Comparison of ENCODE assay signal across 9 mouse cellular contexts in the genomic region with DNA sequence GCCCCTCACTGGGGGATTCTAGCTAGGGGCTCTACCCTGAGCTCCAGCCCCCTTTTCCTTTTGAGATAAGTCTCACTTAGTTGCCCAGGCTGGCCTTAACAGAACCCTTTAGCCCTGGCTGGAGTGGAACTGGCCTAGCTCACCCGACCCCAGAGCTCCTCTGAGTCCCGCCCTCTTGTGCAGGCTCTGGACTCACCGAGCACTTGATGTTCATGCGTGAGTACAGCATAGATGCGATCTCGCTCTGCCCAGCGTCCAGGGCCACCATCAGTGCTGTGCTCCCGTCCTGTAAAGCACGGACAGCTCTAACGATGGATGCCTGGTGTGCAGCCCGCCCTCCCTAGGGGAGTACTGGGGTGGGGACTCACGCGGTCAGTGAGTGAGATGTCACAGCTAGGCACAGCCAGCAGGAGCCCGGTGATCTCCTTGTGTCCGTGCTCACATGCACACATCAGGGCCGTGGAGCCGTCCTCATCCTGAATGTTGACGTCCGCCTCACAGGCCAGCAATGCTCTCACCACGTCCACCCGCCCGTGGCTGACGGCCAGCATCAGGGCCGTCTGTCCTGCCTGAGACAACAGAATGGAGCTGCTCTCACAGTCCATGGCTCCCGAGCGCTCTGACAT. TPM values are rescaled to one million over a fixed set of nuclear protein-coding genes. Genes with fewer than 3 reads are reported as not detected.
DNase-seq lines count a peak whose midpoint lies in the region; ATAC-seq and TF ChIP-seq lines count a peak whose summit lies in the region.
"Had no signal": no experiment of that assay in that cellular context is flagged by ENCODE, and none has a peak within 500 bp of the region (broad histone marks: within the 10 kb centered on the region; RNA-seq: fewer than 3 reads in every experiment).

No protein-coding gene starts in this region.

- peak overlapping the region; percentile 68 for H3K27ac ChIP-seq in kidney, embryonic 15.5 days
- 0 out of 2 replicates have a peak overlapping the region, but pooled peaks have one; percentile 15 for H3K27ac ChIP-seq in forebrain, postnatal 0 days (ENCODE audit: low read depth, low read length)
- H3K27ac ChIP-seq in limb, embryonic 11.5 days (replicated peaks; ENCODE audit: low read depth, low read length): 0 out of 2 replicates have a peak overlapping the region, but pooled peaks have one; percentile 36

- 0 out of 2 replicates have a peak, but pooled peaks have one; percentile 13 for ATAC-seq in kidney, embryonic 15.5 days (replicated peaks; ENCODE audit: low FRiP score)
- ATAC-seq in forebrain, postnatal 0 days: peak; percentile 2; the same call in 1 of the 2 replicates
- ATAC-seq in limb, embryonic 11.5 days (ENCODE audit: insufficient number of reproducible peaks, low FRiP score, low TSS enrichment, low read depth): no peak; the same call in 1 of the 2 replicates

- no peak for DNase-seq in kidney, adult 18-20 months
- peak; percentile 58 to 67 for DNase-seq in cerebellum, postnatal 10 days
- DNase-seq in forebrain, postnatal 0 days: no peak
- no peak for DNase-seq in limb, embryonic 11.5 days (ENCODE audit: low spot score)
- DNase-seq in layer of hippocampus, adult 18-20 months (ENCODE audit: low spot score in 2 of 2): no peak
- no peak for DNase-seq in layer of hippocampus, postnatal 14 days (ENCODE audit: low spot score in 2 of 2)
- DNase-seq in adrenal gland, postnatal 25 days: no peak

- H3K27me3 ChIP-seq in kidney, embryonic 15.5 days: no peaks in the 10 kb centered on the region
- H3K27me3 ChIP-seq in forebrain, postnatal 0 days (ENCODE audit: insufficient read depth, low read length): no peaks in the 10 kb centered on the region
- no peaks in the 10 kb centered on the region for H3K27me3 ChIP-seq in limb, embryonic 11.5 days (ENCODE audit: control insufficient read depth, insufficient read depth, low read length)
- H3K27me3 ChIP-seq: hindbrain, embryonic 15.5 days had no signal

- no peak overlapping the region for H3K4me3 ChIP-seq in kidney, embryonic 15.5 days (replicated peaks)
- H3K4me3 ChIP-seq in forebrain, postnatal 0 days (ENCODE audit: low read depth, low read length): no peak overlapping the region
- H3K4me3 ChIP-seq in limb, embryonic 11.5 days (ENCODE audit: low read depth, low read length): no peak overlapping the region; the same call in 1 of the 2 replicates
- H3K4me3 ChIP-seq: hindbrain, embryonic 15.5 days had no signal

- no peak for TF ChIP-seq CTCF in forebrain, postnatal 0 days (IDR thresholded peaks at IDR 0.05; ENCODE audit: low read depth)

- H3K4me2 ChIP-seq in kidney, embryonic 15.5 days: no peak overlapping the region
- H3K4me2 ChIP-seq in forebrain, postnatal 0 days (ENCODE audit: low read depth): no peak overlapping the region
- no peak overlapping the region for H3K4me2 ChIP-seq in limb, embryonic 11.5 days (ENCODE audit: low read depth, severe bottlenecking)
- H3K4me2 ChIP-seq: hindbrain, embryonic 15.5 days had no signal

- WGBS in kidney, embryonic 15.5 days: 73% methylated on average over 26 of the region's 26 CpGs
- 80% methylated on average over 26 of the region's 26 CpGs for whole genome bisulfite sequencing in forebrain, postnatal 0 days
- WGBS in limb, embryonic 11.5 days: 82% methylated on average over 26 of the region's 26 CpGs

- peaks cover 17% of the 10 kb centered on the region for H3K4me1 ChIP-seq in kidney, embryonic 15.5 days
- H3K4me1 ChIP-seq in forebrain, postnatal 0 days (ENCODE audit: insufficient read depth): peaks cover 4% of the 10 kb centered on the region; the same call in 1 of the 2 replicates
- H3K4me1 ChIP-seq in limb, embryonic 11.5 days (ENCODE audit: control insufficient read depth, insufficient read depth, low read length): peaks cover 22% of the 10 kb centered on the region

- H3K9me3 ChIP-seq in kidney, embryonic 15.5 days (replicated peaks): no peaks in the 10 kb centered on the region
- H3K9me3 ChIP-seq in forebrain, postnatal 0 days (ENCODE audit: low read length): no peaks in the 10 kb centered on the region
- no peaks in the 10 kb centered on the region for H3K9me3 ChIP-seq in limb, embryonic 11.5 days (ENCODE audit: control insufficient read depth, low read length)
- H3K9me3 ChIP-seq: hindbrain, embryonic 15.5 days had no signal

- no peak overlapping the region for H3K9ac ChIP-seq in kidney, embryonic 15.5 days
- H3K9ac ChIP-seq in forebrain, postnatal 0 days: no peak overlapping the region
- H3K9ac ChIP-seq in limb, embryonic 11.5 days (ENCODE audit: low read length): no peak overlapping the region

- H3K36me3 ChIP-seq in kidney, embryonic 15.5 days: peaks cover 80% of the 10 kb centered on the region
- no peaks in the 10 kb centered on the region for H3K36me3 ChIP-seq in forebrain, postnatal 0 days (ENCODE audit: insufficient read depth)
- peaks cover 26% of the 10 kb centered on the region for H3K36me3 ChIP-seq in limb, embryonic 11.5 days (ENCODE audit: control insufficient read depth, insufficient read depth, low read length)
- H3K36me3 ChIP-seq: hindbrain, embryonic 15.5 days had no signal

RNA-seq across cellular contexts. Expression of gene Spc24, which starts 9.6 kb away (rescaled TPM):
- polyA plus RNA-seq in kidney, embryonic 15.5 days (2015; fragmentation: Nextera tagmentation; extraction: Ambion mirVana): 126 and 135 TPM in 2 replicates
- total RNA-seq in forebrain, postnatal 0 days (2014; rRNA removed): 7.7 and 8.2 TPM in 2 replicates
- polyA plus RNA-seq in forebrain, postnatal 0 days (2015; fragmentation: Nextera tagmentation; extraction: Ambion mirVana): 13.5 and 14.3 TPM in 2 replicates
- 176 and 183 TPM in 2 replicates for polyA plus RNA-seq in limb, embryonic 11.5 days (2014; fragmentation: Nextera tagmentation; extraction: Ambion mirVana)
- total RNA-seq in layer of hippocampus, adult 18-20 months (2021): 1 to 10 TPM; 1.9 to 2.7 TPM
- total RNA-seq in layer of hippocampus, postnatal 14 days (2021): 1 to 10 TPM; 2.1 to 4.0 TPM
- total RNA-seq in adrenal gland, postnatal 25 days (2021): 4.7 and 5.6 TPM in 2 replicates

RNA-seq across cellular contexts. Expression of gene Kank2, which starts 28.9 kb away (rescaled TPM):
- 18.7 and 23.2 TPM in 2 replicates for polyA plus RNA-seq in kidney, embryonic 15.5 days (2015; fragmentation: Nextera tagmentation; extraction: Ambion mirVana)
- total RNA-seq in forebrain, postnatal 0 days (2014; rRNA removed): 8.5 and 12.4 TPM in 2 replicates
- 2.2 and 2.3 TPM in 2 replicates for polyA plus RNA-seq in forebrain, postnatal 0 days (2015; fragmentation: Nextera tagmentation; extraction: Ambion mirVana)
- 11.6 and 12.7 TPM in 2 replicates for polyA plus RNA-seq in limb, embryonic 11.5 days (2014; fragmentation: Nextera tagmentation; extraction: Ambion mirVana)
- 1 to 10 TPM; 7.4 to 7.6 TPM for total RNA-seq in layer of hippocampus, adult 18-20 months (2021)
- 1 to 10 TPM; 7.1 to 7.8 TPM for total RNA-seq in layer of hippocampus, postnatal 14 days (2021)
- 37.3 and 46.2 TPM in 2 replicates for total RNA-seq in adrenal gland, postnatal 25 days (2021)

RNA-seq across cellular contexts. Expression of gene Ldlr, which starts 46.4 kb away (rescaled TPM):
- 28.9 and 34.9 TPM in 2 replicates for polyA plus RNA-seq in kidney, embryonic 15.5 days (2015; fragmentation: Nextera tagmentation; extraction: Ambion mirVana)
- 19.1 and 26.8 TPM in 2 replicates for total RNA-seq in forebrain, postnatal 0 days (2014; rRNA removed)
- polyA plus RNA-seq in forebrain, postnatal 0 days (2015; fragmentation: Nextera tagmentation; extraction: Ambion mirVana): 6.5 and 11.1 TPM in 2 replicates
- polyA plus RNA-seq in limb, embryonic 11.5 days (2014; fragmentation: Nextera tagmentation; extraction: Ambion mirVana): 15.2 and 23.2 TPM in 2 replicates
- total RNA-seq in layer of hippocampus, adult 18-20 months (2021): 10 to 100 TPM; 13.1 to 15.4 TPM
- total RNA-seq in layer of hippocampus, postnatal 14 days (2021): 10 to 100 TPM; 20.2 to 21.0 TPM
- total RNA-seq in adrenal gland, postnatal 25 days (2021): 126 and 145 TPM in 2 replicates

Comparison
In these comparisons a context has a peak if more than half of its experiments do, and no peak if none do; other contexts are left out.
1. H3K27ac ChIP-seq: peak in every context shown above with its lines; median percentile 68 in kidney, embryonic 15.5 days; 36 in limb, embryonic 11.5 days; 15 in forebrain, postnatal 0 days.
2. DNase-seq: peak in cerebellum, postnatal 10 days (2 of 2); none in kidney, adult 18-20 months (single experiment), forebrain, postnatal 0 days (single experiment), limb, embryonic 11.5 days (single experiment), layer of hippocampus, adult 18-20 months (0 of 2), layer of hippocampus, postnatal 14 days (0 of 2) and adrenal gland, postnatal 25 days (single experiment).